Mouse (Mus musculus): ENCODE data around the gene Bmf. TPM values are rescaled to one million over a fixed set of nuclear protein-coding genes. Genes with fewer than 3 reads are reported as not detected.

Gene Bmf
- polyA plus RNA-seq, 1 experiment from 2014 or later, result 1.9 TPM

DNA sequence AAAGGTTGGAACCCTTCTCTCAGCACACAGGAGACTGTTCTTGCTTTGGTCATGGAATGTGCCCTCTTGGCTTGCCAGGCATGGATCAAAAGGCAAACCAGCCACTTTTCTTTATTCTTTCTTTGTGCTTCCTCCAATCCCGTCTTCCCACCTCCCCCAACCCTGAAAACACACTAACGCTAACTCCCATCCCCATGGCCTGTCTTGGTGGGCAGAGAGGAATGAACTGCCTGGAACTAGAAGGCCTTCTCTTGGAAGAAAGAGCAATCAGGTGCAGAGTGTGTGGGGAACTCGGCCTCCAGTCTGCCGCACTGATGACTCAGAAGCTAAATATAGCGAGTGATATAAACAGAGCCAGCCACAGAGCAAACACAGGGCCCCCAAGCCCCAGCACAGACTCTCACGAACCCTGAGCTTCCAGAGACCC lies 8.8 kb downstream of the Bmf start:
- H3K4me2 ChIP-seq, result peak overlapping the region; percentile 26; the same call in 1 of the 2 replicates
- peak; percentile 39; the same call in 1 of the 2 replicates for ATAC-seq (replicated peaks; ENCODE audit: low FRiP score)
- H3K9me3 ChIP-seq (ENCODE audit: control insufficient read depth, low read length), result no peaks in the 10 kb centered on the region
- no peaks in the 10 kb centered on the region for H3K27me3 ChIP-seq (replicated peaks; ENCODE audit: control insufficient read depth, insufficient read depth, low read length)
- WGBS, result 13% methylated on average over 6 of the region's 6 CpGs
- H3K9ac ChIP-seq (ENCODE audit: low read depth, low read length), result peak overlapping the region; percentile 43; the same call in 1 of the 2 replicates
- no peaks in the 10 kb centered on the region for H3K36me3 ChIP-seq (ENCODE audit: control insufficient read depth, insufficient read depth, low read length)
- peak overlapping the region; percentile 59 for H3K27ac ChIP-seq (ENCODE audit: low read depth, low read length)
- peak; percentile 51 for DNase-seq (ENCODE audit: low spot score)
- no peak overlapping the region for H3K4me3 ChIP-seq (ENCODE audit: low read depth, low read length)
- peaks cover 34% of the 10 kb centered on the region for H3K4me1 ChIP-seq (replicated peaks; ENCODE audit: control insufficient read depth, insufficient read depth, low read length)

- peak overlapping the region; percentile 59 for H3K27ac ChIP-seq (ENCODE audit: low read depth, low read length)
- WGBS, result 43% methylated on average over 9 of the region's 9 CpGs
Measured at GRCm38 (mm10) chr2:118539881-118540516, 9.5 kb downstream of the Bmf start.

DNA sequence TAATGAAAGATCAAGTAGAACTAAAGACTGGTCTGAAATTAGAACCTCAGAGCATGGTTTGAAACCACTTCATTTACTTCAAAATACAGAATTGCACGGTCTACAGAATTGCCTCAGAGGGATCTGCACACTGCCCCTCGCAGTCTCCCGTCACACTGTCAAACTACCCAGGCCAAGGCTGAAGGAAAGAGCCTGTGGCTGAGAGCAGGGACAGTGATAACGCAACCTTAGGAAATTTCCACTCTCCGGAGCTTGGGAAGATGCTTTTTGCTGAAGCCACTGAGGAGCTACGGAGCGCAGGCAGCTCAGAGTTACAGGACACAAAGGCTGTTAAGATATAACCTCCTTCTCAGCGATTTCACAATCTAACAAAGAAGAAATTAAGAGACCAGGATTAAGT lies 10.4 kb downstream of the Bmf start:
- Histone ChIP-seq H3K9me3 (ENCODE audit: control insufficient read depth, low read length) (no peaks in the 10 kb centered on the region), H3K27ac (ENCODE audit: low read depth, low read length) (no peak overlapping the region), H3K4me1 (replicated peaks; ENCODE audit: control insufficient read depth, insufficient read depth, low read length) (peaks cover 20% of the 10 kb centered on the region), H3K4me3 (ENCODE audit: low read depth, low read length) (no peak overlapping the region), H3K36me3 (ENCODE audit: control insufficient read depth, insufficient read depth, low read length) (no peaks in the 10 kb centered on the region), H3K9ac (ENCODE audit: low read depth, low read length) (no peak overlapping the region), H3K27me3 (replicated peaks; ENCODE audit: control insufficient read depth, insufficient read depth, low read length) (no peaks in the 10 kb centered on the region), H3K4me2 (no peak overlapping the region)
- DNase-seq (ENCODE audit: low spot score) (no peak), ATAC-seq (replicated peaks; ENCODE audit: low FRiP score) (no peak)
- WGBS, result 77% methylated on average over 8 of the region's 8 CpGs

More at GRCm38 (mm10) chr2:118539881-118540516, 9.5 kb downstream of the Bmf start:
- peaks cover 27% of the 10 kb centered on the region for H3K4me1 ChIP-seq (replicated peaks; ENCODE audit: control insufficient read depth, insufficient read depth, low read length)
- H3K4me2 ChIP-seq, result no peak overlapping the region
- no peaks in the 10 kb centered on the region for H3K9me3 ChIP-seq (ENCODE audit: control insufficient read depth, low read length)
- H3K4me3 ChIP-seq (ENCODE audit: low read depth, low read length), result no peak overlapping the region
- no peaks in the 10 kb centered on the region for H3K27me3 ChIP-seq (replicated peaks; ENCODE audit: control insufficient read depth, insufficient read depth, low read length)
- no peaks in the 10 kb centered on the region for H3K36me3 ChIP-seq (ENCODE audit: control insufficient read depth, insufficient read depth, low read length)
- ATAC-seq (replicated peaks; ENCODE audit: low FRiP score) (no peak), DNase-seq (ENCODE audit: low spot score) (no peak)
- no peak overlapping the region for H3K9ac ChIP-seq (ENCODE audit: low read depth, low read length)

DNA sequence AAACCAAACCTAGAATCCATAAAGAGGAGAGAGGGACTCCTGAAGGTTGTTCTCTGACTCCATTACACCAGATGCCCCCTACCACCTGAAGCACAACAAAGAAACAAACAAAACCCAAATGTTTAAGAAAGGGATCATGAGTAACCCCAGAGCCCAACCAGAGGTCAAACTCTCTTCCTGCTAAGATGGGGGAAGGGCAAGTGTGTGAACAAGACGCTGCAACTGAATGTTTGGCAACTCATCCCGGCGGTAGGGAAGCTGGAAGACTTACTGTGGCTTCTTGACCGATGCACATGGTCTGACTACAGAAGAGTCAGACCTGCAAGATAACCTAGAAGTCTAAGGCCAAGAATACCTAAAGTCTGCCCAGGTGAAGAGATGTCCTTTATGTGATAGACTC lies 12.3 kb downstream of the Bmf start:
- ATAC-seq (replicated peaks; ENCODE audit: low FRiP score), result no peak
- 26% methylated on average over 4 of the region's 4 CpGs for WGBS
- Histone ChIP-seq H3K36me3 (ENCODE audit: control insufficient read depth, insufficient read depth, low read length) (no peaks in the 10 kb centered on the region), H3K27me3 (replicated peaks; ENCODE audit: control insufficient read depth, insufficient read depth, low read length) (no peaks in the 10 kb centered on the region), H3K9ac (ENCODE audit: low read depth, low read length) (no peak overlapping the region), H3K27ac (ENCODE audit: low read depth, low read length) (no peak overlapping the region), H3K4me3 (ENCODE audit: low read depth, low read length) (no peak overlapping the region), H3K9me3 (ENCODE audit: control insufficient read depth, low read length) (no peaks in the 10 kb centered on the region), H3K4me2 (no peak overlapping the region), H3K4me1 (replicated peaks; ENCODE audit: control insufficient read depth, insufficient read depth, low read length) (peaks cover 33% of the 10 kb centered on the region)
- no peak for DNase-seq (ENCODE audit: low spot score)

DNA sequence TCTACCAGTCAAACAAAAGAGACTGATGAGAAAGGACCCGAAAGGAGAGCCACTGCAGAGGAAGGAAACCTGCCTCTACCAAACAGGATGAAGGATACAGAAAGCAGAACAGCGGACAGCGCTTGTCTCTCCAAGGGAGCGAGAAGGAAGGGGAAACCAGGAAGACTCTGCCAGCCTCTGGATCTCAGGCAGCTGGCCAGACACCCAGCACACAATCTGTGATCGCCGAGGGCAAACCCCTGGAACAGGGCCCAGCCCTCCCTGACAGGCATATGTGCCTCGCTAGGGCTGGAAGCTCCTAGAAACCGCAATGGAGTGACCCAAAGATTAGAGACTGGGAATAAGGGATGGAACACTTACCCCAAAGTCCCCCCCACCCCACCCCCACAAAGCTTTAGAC lies 12.9 kb downstream of the Bmf start:
- Histone ChIP-seq H3K4me2 (no peak overlapping the region), H3K9ac (ENCODE audit: low read depth, low read length) (no peak overlapping the region), H3K4me3 (ENCODE audit: low read depth, low read length) (no peak overlapping the region), H3K4me1 (replicated peaks; ENCODE audit: control insufficient read depth, insufficient read depth, low read length) (peaks cover 34% of the 10 kb centered on the region), H3K9me3 (ENCODE audit: control insufficient read depth, low read length) (no peaks in the 10 kb centered on the region), H3K27me3 (replicated peaks; ENCODE audit: control insufficient read depth, insufficient read depth, low read length) (no peaks in the 10 kb centered on the region), H3K27ac (ENCODE audit: low read depth, low read length) (no peak overlapping the region), H3K36me3 (ENCODE audit: control insufficient read depth, insufficient read depth, low read length) (no peaks in the 10 kb centered on the region)
- ATAC-seq (replicated peaks; ENCODE audit: low FRiP score) (no peak), DNase-seq (ENCODE audit: low spot score) (no peak)
- 50% methylated on average over 8 of the region's 8 CpGs for WGBS

DNA sequence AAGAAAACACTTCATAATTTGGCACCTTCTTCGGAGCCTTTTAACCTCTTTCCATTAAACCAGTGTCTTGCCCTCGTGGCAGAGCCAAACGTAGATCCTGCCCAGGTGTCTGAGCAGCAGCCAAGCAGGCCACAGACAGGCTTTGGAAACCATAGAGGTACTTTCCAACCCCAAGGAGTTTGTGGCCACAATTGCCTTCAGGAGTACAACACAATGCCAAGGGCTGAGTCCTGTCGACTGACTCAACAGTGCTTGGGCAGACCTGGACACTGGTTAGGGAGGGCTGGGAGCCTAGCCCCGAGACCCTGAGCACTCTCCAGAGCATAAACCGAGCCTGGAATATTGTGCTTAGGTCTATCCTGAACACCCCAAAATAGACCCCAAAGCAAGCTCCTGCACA lies 13.4 kb downstream of the Bmf start:
- peaks cover 33% of the 10 kb centered on the region for H3K4me1 ChIP-seq (replicated peaks; ENCODE audit: control insufficient read depth, insufficient read depth, low read length)
- no peaks in the 10 kb centered on the region for H3K9me3 ChIP-seq (ENCODE audit: control insufficient read depth, low read length)
- ATAC-seq (replicated peaks; ENCODE audit: low FRiP score) (no peak), DNase-seq (ENCODE audit: low spot score) (no peak)
- H3K4me2 ChIP-seq, result no peak overlapping the region
- H3K9ac ChIP-seq (ENCODE audit: low read depth, low read length), result no peak overlapping the region
- 77% methylated on average over 6 of the region's 6 CpGs for WGBS
- H3K27ac ChIP-seq (ENCODE audit: low read depth, low read length), result no peak overlapping the region
- H3K36me3 ChIP-seq (ENCODE audit: control insufficient read depth, insufficient read depth, low read length), result no peaks in the 10 kb centered on the region
- no peak overlapping the region for H3K4me3 ChIP-seq (ENCODE audit: low read depth, low read length)
- H3K27me3 ChIP-seq (replicated peaks; ENCODE audit: control insufficient read depth, insufficient read depth, low read length), result no peaks in the 10 kb centered on the region

DNA sequence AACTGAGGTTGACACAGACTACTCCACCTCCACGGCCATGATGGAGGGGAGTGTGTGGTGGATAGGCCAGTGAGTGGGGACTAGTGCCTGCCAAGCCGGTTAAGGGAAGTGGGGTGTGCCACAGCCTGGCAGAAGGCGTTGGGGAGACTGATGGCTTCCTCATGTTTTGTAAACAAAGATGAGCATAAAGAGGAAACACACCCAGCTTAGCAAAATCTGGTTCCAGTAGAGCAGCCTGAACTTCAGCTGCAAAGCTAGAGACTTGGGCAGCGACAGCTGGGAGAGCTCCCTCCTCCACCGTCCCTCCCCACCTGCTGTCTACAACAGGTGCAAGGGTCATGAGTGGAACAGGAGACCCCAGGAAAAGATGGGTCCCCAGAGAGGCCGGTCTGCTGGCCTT lies 15.5 kb downstream of the Bmf start:
- Histone ChIP-seq H3K4me3 (ENCODE audit: low read depth, low read length) (no peak overlapping the region), H3K9me3 (ENCODE audit: control insufficient read depth, low read length) (no peaks in the 10 kb centered on the region), H3K27ac (ENCODE audit: low read depth, low read length) (peak overlapping the region; percentile 43; the same call in 1 of the 2 replicates), H3K4me2 (no peak overlapping the region), H3K36me3 (ENCODE audit: control insufficient read depth, insufficient read depth, low read length) (no peaks in the 10 kb centered on the region), H3K27me3 (replicated peaks; ENCODE audit: control insufficient read depth, insufficient read depth, low read length) (no peaks in the 10 kb centered on the region), H3K4me1 (replicated peaks; ENCODE audit: control insufficient read depth, insufficient read depth, low read length) (peaks cover 29% of the 10 kb centered on the region), H3K9ac (ENCODE audit: low read depth, low read length) (no peak overlapping the region)
- 61% methylated on average over 6 of the region's 6 CpGs for WGBS
- ATAC-seq (replicated peaks; ENCODE audit: low FRiP score), result no peak
- no peak for DNase-seq (ENCODE audit: low spot score)

DNA sequence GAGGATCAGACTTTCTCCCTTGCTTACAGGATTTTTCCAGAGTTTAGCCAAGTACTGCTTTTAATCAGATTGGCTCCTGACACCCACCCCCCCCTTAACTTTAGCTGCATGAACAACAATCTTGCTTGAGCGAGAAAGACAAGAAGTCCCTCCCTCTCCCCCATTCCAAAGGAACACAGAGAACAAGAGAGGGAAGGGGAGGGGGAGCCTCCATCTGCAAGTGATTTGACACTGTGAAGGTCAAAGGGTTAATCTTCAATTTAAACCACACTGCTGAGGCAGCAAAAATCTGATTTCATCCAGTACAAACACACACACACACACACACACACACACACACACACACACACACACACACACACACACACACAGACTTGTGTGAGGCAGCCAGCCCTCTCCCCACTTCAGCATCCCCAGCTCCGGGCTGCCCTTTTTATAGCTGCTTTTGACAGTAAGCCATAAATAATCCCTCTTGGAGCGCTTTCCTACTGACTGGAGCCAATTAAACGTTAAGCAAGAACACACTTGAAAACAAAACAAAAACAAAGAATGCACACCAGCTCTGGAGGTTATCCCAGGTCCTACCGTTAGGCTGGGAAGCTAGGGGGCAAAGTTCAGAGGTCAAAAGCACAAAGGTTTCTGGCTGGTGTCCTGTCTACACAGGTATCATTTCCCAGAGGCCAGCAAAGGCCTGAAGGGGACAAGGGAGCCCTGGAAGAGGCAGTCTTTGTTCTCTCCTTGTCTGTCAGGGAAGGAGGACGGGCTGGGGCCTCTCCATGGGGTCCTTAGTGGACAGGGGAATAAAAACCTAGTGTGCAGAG lies 16.4 kb downstream of the Bmf start:
- Histone ChIP-seq H3K27me3 (replicated peaks; ENCODE audit: control insufficient read depth, insufficient read depth, low read length) (no peaks in the 10 kb centered on the region), H3K4me1 (replicated peaks; ENCODE audit: control insufficient read depth, insufficient read depth, low read length) (peaks cover 29% of the 10 kb centered on the region), H3K9me3 (ENCODE audit: control insufficient read depth, low read length) (no peaks in the 10 kb centered on the region), H3K36me3 (ENCODE audit: control insufficient read depth, insufficient read depth, low read length) (no peaks in the 10 kb centered on the region), H3K4me3 (ENCODE audit: low read depth, low read length) (no peak overlapping the region), H3K4me2 (no peak overlapping the region), H3K27ac (ENCODE audit: low read depth, low read length) (peak overlapping the region; percentile 48; the same call in 1 of the 2 replicates), H3K9ac (ENCODE audit: low read depth, low read length) (no peak overlapping the region)
- WGBS, result 30% methylated on average over 6 of the region's 6 CpGs
- ATAC-seq (replicated peaks; ENCODE audit: low FRiP score), result no peak
- DNase-seq (ENCODE audit: low spot score), result no peak
